Mouse (Mus musculus): Measurements from ENCODE around the gene Msh4. TPM values are rescaled to one million over a fixed set of nuclear protein-coding genes. Genes with fewer than 3 reads are reported as not detected.
A peak's percentile ranks its signal among the peaks of the same experiment; 100 is the strongest.

Gene Msh4
- total RNA-seq (2021) = under 1 TPM in 1 of 2 experiments, not detected in 1; 0.08 TPM
- long read RNA-seq, experiment 1 = 0 reads
- long read RNA-seq, experiment 2 = 0 reads

DNA sequence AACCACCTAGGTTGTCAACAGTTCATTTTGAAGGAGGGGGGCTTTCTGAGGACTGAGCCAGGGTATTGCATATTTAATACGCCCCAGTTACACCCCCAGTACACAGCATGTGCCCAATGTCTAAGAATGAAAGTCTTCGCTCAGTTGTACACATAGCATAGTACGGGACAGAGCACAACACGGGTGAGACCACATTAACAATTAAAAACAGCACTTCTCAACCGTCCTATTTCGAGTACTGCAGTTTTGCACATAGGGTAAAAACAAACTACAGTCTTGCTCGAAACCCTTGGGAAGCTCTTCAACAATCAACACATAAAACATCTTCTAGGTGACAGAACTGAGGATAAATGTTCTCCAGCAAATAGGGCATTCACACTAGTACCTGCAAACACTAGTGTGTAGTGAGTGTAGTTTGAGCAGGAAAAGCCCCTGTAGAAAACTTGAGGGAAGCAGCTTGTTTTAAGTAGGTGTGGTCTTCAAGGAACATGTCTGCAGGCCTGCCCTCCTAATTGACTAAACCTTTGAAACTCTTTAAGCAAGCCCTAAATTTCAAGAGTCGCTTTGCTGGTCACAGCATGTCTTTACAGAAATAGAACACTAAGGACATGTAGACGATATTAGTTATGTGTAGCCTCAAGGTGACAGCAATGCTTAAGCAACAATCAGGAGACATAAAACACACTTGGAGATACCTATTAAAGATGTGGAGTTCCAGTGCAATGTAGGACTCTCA lies at the start of gene Msh4:
Msh4 (minus strand) TSS at position 3 of the 736 bp plus-strand sequence.
- no peak for DNase-seq

DNA sequence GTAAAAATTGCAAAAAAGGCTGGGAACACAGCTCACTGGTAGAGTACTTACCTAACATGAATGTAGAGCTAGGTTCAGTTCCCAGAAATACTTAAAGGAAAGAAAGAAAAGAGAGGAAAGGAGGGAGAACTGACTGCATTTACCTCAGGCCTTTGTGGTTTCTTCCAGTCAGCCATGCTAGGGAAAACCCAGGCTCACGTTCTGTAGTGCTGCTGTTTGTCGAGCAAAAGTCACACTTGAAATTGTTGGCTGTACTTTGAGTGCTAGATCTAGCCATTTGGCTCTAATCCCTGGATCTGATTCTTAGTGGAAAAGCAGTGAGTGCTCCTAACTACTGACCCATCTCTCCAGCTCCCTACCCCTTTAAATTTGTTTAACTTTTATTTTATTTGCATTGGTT lies 42.2 kb upstream of the Msh4 start:
- DNase-seq = peak in 1 of 2 experiments; percentile 46

DNA sequence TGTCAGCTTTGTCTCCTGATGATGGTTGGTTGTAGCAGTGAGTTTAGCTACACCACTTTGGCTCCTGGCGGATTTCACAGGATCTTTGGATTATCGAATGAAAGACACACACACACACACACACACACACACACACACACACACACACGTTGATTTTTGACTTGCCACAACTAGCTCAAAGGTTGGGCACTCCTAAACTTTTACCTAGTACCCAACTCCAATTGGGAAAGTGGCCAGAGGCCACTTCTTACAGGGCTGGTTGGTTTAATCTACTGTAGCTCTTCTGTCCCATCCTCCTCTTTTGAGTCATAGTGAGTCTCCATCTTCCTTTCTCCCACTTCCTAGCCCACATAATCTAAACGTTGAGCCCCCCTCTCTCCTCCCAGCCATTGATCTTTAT lies 41.3 kb upstream of the Msh4 start:
- no peak for DNase-seq

DNA sequence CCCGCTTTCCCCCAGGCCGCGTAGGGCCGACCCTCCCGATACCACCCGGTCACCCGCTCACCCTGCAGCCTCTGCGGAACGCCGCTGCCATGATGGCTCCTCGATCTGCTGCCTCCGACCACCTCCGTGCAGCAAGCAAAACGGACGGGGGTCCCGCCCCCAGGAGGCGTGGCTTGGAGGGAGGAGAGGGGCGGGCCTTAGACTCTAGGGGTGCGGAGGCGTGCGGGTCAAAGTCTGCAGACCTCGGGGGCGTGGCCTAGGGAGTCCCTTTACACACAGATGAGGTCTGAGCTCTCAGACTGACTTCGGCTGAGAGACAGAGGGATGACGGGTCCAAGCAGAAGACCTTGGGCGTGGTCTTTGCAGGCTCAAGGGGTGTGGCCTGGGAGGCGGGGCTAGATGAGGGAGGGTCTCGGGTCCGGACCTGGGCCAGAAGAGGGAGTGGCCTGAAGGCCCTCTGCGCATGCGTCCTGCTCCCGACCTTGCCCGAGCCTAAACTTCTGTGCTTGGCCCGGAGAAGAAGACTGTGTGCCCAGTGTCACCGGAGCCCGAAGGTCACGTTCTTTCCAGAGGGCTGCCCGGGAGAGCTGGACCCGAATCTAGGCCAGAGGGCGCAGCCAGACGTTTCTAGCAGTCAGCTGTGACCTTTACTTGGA lies 38.5 kb upstream of the Msh4 start, which contains the start of gene Acadm:
Acadm (minus strand) TSS at position 298 of the 656 bp plus-strand sequence.
- DNase-seq = peak; percentile 99

DNA sequence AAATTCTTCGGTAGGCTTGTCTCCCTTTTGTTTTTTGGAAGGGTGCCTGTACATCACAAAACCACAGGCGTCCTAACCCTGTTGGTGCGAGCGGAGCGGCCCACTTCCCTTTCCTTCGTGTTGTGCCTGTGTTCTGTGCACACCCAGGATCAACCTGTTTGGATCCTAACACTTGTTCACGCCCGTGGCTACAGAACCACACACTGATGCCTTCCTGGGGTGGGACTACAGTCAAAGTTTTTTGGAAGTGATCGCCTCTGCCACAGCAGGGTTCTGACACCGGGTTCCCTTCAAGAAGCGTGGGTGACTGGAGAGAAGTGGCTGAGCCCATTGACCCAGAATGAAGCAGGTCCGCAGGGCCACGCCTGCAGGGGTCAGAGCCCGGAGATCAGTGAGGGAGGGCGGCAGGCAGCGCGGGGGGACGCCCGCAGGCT lies 38.0 kb upstream of the Msh4 start:
- DNase-seq = no peak

DNA sequence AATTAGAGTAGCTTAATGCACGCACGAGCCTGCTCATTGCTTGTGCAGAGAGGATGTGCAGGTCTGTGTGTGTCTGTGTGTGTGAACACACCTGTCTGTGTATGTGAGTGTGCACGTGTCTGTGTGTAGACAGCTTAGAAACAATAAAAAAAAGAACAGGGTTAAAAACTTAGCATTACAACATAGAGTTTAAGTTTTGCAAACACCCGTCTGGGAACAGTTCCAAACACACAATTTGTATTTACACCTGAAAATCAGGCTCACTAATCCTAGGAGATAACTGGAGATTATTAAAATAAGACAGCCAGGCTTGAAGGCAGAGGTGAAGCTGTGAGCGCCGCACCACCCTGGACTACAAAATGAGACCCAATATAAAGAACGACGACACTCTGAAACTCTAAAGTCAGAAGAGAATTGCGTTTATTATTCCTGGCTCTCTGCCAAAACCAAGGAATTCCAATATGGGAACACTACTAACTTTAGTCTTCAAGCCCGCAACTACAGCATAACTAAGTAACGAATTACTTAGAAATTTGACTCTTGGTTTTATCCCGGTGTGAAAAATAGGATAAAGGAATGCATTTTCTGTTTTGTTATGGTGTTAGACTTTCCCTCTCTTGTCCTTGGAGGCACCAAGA lies 37.2 kb upstream of the Msh4 start:
- peak; percentile 27 to 46 for DNase-seq

DNA sequence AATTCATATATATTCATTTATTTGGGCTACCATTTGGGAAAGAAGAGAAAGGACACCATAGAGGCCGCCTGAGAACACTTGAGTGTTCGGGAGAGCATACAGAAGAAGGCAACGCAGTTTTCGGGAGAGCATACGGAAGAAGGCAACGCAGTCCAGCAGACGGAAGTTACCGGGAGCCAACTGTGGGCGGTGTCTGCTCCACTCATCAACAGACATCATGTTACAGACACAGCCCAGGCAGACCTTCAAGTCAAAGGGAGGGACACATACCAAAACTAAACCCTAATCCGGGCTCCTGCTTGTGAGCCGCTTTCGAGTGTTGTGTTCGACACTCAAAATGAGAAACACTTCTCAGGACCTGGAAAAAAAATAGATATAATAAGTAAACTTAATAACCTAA lies 35.7 kb upstream of the Msh4 start:
- peak; percentile 52 to 57 for DNase-seq

DNA sequence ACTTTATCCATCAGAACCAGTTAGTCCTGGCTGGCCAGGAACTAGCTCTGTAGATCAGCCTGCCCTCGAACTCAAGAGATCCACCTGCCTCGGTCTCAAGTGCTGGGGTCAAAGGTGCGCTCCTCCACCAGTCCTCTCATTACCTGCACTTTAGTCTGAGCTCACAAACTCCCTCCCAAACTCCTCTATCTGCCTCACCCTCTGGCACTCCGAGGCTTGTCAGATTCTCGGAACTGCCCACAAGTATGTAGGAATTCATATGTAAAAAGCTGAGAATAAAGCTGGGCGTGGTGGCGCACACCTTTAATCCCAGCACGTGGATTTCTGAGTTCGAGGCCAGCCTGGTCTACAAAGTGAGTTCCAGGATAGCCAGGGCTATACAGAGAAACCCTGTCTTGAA lies 34.5 kb upstream of the Msh4 start:
- no peak for DNase-seq

DNA sequence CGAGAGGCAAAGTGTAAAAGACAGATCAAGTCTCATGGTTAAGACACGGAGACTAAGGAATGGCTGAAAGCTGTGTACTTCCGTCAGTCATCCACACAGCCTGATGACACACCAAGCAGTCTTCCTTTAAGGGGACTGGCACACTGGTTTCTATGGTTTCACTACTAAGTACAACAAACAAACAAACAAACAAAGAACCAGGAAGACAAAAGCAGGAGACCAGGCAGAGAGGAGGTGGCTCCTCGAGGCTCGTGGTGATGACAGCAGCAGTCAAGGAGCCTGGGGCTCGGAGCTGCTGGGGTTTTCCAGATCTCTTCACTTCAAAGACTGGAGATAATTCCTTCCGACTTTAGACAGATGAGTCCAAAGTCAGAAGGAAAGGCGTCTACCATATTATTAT lies 34.1 kb upstream of the Msh4 start:
- DNase-seq = no peak

DNA sequence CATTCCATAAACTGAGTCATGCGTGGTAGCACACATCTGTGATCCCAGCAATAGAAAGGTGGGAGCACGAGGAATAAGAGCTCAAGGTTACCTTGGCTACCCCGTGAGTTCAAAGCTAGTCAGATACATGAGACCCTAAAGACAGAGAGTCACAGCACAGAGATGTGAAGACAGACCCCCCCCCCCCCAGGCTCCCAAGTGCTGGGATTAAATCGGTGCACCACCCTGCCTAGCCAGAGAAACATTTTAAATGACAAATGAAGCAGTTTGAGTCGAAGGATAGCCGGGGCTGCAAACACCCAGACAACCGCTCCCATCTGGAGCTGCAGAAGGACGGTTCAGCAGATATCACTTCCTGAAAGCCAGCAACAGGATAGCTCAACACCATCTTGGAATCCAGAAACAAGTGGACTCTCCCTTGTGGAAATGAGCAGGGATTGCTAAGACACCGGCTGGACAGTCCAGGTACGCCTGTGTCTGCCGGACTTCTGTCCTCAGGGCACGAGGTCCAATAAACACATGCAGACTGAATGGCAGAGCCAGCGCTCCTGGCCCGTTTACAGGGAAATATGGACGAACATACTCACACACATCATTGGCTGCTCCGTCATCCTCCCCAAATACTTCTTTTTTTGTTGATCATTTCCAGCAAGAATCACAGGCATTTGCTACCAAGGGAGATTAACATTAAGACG lies 31.3 kb upstream of the Msh4 start:
- DNase-seq = no peak

DNA sequence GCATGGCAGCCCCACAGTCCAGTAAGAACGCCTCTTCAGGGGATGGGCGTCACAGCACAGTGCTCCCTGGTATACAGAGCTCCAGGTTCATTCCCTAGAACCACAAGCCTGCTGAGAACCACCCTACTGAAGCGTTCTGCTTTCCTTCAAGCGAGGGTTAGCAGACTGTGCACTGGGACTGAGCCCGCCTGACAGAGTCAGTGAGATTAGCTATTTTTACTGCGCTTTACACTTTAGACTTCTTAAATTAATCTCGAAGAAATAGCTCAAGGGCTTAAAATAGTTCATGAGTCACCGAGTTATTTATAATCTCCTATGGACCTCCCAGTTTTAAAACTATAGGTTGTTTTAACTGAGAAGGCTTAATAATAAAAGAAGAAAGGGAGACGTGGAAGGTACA lies 29.9 kb upstream of the Msh4 start:
- DNase-seq = peak; percentile 56 to 60

DNA sequence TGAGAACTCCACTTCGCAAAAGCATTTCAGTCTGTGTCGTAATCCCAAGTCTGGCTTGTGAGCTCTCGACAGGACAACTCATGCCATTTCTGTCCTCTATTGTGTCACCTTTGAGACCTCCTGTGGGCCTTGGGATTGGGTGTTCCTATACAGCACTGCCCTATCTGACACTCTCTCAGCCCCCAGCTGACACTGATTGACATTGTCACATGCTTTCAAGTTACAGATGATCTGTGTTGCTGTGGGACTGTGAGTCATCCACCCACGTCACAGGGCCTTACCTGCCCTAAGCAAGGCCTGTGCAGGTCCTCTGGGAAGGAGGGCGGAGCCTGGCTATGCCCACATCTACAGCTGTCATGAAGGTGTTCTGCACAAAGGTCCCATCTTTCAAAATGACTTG lies 26.5 kb upstream of the Msh4 start:
- no peak for DNase-seq

DNA sequence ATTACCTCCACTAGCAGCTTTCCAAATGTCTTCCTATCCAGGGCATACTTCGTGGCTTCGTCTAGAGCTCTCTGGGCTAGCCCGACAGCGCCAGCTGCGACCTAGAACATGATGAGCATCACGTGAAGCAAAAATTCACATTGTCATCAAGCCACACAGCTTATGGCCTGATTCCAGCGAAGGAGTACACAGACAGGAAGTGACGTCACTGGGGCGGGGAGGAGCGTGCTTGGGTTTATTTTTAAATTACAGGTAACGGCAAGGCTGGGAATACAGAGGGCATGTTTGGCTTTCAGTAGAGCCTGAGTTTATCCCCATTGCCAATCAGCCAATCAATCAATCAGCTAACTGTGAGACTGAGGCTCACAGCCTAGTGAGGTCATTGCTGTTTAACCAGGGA lies 23.6 kb upstream of the Msh4 start:
- DNase-seq = no peak

DNA sequence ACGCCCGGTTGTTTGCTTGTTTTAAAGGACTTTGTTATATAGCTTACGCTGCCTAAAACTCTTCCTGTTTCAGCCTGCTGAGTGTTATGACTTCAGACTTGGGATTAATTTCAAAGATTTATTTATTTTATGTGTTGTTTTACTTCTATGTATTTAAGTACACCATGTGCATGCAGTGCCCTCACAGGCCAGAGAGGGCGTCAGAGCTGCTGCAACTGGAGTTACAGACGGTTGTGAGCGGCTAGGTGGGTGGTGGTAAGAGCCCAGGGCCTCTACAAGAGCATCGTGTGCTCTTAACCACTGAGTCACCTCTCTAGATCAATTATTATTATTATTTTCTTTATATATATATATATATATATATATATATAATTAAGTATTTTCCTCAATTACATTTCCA lies 20.4 kb upstream of the Msh4 start:
- DNase-seq = no peak

DNA sequence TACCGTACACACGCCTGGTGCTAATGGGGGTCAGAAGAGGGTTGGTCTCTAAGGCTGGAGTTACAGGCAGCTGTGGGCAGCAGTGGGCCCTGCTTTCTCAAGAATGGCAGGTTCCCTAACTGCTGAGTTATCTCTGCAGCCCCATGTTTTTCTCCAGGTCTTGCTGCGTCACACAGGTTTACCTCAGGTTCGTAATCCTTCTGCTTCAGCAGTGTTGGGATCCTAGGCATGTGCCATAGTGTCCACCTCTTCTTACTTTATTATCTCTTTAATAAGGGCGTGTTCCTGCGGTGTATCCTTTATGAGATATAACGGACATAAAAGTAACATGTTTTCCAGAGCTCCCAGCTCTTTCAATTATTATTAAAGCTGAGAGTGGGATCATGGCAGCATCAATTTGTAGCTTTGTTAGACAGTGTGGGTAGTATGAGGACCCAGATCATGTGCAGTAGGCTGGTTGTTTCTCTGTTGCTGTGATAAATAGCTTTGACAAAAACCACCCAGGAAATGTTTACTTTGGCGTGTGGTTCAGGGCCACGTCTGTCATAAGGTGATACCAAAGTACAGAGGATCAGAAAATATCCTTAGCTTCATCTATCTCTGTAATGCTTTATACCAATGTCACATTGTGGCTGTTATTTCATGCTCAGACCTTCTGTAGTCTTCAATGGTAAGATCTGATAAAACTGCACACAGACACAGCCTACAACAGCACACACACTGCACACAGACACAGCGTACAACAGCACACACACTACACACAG lies 15.4 kb upstream of the Msh4 start:
- no peak for DNase-seq

DNA sequence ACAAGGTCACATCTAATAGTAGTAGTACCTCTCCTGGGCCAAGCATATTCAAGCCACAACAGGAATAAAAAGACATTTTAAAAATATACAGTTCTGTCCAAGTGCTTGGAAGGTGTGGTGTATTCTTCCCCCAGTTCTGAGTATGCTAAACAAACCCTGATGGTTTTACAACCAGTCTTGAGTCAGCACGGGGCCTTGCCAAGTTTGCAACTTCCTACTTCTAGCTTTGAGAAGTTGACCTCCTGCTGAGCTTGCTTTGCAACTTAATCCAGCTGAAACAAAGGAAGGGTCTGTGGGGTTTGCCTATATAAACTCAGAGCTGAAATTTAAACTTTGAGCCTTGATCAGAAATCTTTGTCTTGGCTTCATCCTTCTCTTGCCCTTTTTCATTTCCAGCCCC lies 11.3 kb upstream of the Msh4 start:
- DNase-seq = no peak

DNA sequence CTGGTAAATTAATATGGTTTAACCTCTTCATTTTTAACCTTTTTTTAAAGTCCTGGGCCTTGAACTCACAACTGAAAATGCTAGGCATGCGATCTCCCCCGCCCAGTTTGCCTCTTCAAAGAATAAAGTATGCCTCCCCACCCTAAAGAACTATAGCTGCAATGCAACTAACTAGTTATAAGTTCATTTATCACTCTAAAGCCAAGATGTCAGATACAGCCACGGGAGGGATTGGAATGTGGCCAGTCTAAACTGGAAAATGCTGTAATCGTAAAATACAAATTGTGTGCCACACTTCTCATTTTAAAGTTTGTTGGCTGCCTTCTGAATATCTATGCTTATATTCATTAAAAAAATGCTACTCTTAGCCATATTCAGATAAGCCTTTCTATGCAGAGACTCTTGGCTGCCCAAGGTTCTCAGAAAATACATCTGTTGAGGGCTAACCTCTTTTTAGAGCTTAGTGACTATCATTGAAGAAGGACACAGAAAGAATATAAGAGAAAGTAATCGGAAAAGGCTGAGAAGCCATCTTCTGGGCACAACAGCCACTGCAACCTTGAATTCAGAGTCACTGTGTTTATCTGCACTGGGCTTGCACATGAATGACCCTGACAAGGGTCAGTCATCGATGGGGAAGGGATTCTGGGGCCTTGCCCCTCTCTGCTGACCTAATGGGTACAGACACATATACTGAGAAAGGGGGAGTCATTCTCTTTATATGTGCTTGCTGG lies 7.7 kb upstream of the Msh4 start:
- no peak for DNase-seq

DNA sequence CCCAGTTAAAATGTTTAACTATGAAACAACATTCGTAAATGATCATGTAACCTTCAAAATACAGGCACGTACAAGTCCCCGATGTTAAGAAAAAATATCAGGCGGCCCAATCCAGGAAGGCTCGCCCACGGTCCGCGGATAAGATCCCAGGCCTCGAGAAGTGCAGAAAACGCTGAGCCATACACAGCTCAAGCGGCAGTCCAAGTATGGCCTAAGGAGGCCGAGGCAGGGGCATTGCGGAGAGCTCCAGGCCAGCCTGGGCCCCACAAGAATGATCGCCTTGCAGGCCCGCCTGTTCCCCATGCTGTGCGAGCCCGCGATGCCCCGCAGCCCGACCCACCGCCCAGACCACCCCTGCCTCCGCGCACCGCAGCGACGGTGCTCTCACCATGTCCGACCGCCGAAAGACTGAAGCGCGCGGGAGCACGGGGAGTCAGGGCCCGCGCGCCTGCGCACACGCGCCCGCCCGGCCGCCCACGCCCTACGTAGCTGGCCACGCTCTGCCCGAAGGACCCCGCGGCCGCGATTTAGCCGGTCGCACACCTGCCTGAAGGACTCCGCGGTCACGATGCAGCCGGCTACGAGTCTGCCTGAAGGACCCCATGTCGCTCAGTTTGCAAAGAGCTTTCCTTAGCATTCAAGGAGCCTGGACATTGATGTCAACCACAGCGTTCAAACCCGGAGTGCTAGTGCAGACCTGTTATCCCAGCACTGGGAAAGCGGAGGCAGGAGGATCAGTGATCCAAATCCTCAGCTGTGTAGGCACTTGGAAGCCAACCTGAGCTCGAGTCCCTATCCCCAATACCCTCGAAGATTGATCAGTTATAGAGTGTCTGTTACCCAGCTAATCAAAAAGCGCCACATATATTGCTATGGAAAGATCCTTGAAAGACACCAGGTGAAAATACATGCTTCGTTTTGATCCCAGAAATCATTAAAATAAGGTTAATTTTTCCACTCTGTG lies 6.9 kb upstream of the Msh4 start, which contains the start of gene Rabggtb:
Rabggtb (minus strand) TSS at position 464 of the 964 bp plus-strand sequence.
- DNase-seq = peak; percentile 96 to 98

DNA sequence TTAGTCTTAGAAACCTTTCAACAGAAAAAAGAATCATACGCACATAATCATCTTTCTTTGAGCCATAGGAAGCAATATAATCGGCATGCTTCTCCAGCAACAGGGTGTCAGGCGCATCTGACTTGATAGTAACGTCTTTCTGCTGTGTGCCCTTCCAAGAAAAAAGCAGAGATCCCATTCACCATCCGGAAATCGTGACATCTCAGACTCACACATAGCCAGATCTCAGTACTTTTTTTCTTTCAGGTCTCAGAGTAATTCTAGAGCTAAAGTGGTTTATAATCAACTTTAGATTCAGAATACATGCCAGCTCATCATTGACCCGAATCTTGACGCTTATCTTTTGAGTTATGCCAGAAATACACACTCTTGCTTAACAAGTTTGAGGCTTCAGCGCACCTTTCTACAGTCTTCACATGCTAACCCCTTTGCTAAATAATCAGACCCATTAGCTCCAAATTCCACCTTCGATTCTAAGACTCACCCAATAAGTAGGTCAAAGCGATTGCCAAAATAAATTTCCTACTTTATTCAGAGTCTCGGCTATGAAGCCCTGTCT lies 6.0 kb upstream of the Msh4 start:
- no peak for DNase-seq

Measured in heart, adult 18-20 months (tissue).